Mouse (Mus musculus): ENCODE data around the gene Tiam1. TPM values are rescaled to one million over a fixed set of nuclear protein-coding genes. Genes with fewer than 3 reads are reported as not detected.
A peak's percentile ranks its signal among the peaks of the same experiment; 100 is the strongest.

Tiam1 gene
- polyA plus RNA-seq, 1 experiment from 2014 or later, result 31.5 TPM

DNA sequence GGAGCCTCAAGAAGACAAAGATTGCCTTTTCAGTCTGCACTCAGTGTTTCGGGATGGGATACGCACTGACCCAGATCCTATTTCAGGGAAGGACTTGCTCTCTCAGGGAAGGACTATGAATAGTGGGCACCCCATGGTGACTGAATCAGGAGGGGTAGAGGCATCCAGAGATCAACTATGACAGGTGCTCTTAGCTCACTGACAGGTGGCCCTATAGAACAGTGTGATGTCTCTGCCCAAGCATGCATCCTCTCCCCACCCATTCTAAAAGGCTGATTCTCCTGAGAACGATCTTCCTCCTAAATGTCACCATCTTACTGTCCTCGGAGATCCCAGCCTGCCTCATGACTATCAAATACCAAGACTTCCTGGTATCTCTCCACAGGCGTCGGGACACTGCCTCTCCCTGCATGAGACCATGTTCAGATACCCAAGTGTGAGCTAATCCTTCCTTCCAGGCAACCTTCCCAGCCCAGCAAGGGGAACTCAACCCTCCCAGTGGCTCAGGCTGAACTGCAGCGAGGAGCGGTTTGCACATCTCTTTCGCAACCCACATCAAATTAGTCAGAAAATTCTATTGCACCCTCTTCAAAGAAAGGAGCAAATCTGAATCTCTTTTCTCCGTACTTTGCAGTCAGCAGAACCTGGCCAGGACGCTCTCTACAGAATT is 163.4 kb downstream of the Tiam1 start:
- no peaks in the 10 kb centered on the region for H3K36me3 ChIP-seq (replicated peaks)
- no peak overlapping the region for H3K9ac ChIP-seq
- H3K4me1 ChIP-seq, result no peaks in the 10 kb centered on the region
- no peak overlapping the region for H3K27ac ChIP-seq
- no peak overlapping the region for H3K4me2 ChIP-seq
- 89% methylated on average over 11 of the region's 11 CpGs for WGBS
- no peaks in the 10 kb centered on the region for H3K27me3 ChIP-seq
- no peak for ATAC-seq (ENCODE audit: low FRiP score)
- H3K4me3 ChIP-seq (replicated peaks), result no peak overlapping the region
- H3K9me3 ChIP-seq, result no peaks in the 10 kb centered on the region

DNA sequence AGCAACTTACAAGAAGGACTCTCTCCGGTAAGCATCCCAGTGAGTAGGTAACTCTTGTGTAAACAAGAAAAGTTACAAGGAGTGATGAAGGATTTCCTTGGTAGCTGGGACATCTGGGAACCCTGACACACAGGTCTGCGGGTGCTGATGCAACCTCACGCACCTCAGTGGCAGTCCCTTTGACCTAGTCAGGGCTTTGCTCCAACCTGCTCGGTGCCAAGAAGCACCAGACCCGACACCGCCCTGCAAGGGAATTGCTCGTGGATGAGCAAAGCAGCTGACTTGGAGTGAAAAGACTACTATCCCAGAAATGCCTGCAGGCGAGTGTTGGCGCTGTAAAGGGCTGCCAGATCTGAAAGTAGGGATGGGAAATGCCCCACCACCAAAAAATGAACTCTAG is 168.1 kb downstream of the Tiam1 start:
- Histone ChIP-seq H3K27me3 (no peaks in the 10 kb centered on the region), H3K4me1 (no peaks in the 10 kb centered on the region), H3K27ac (no peak overlapping the region), H3K4me3 (replicated peaks) (no peak overlapping the region), H3K9ac (no peak overlapping the region), H3K36me3 (replicated peaks) (no peaks in the 10 kb centered on the region), H3K9me3 (no peaks in the 10 kb centered on the region), H3K4me2 (no peak overlapping the region)
- WGBS, result 93% methylated on average over 9 of the region's 9 CpGs
- ATAC-seq (ENCODE audit: low FRiP score), result no peak

DNA sequence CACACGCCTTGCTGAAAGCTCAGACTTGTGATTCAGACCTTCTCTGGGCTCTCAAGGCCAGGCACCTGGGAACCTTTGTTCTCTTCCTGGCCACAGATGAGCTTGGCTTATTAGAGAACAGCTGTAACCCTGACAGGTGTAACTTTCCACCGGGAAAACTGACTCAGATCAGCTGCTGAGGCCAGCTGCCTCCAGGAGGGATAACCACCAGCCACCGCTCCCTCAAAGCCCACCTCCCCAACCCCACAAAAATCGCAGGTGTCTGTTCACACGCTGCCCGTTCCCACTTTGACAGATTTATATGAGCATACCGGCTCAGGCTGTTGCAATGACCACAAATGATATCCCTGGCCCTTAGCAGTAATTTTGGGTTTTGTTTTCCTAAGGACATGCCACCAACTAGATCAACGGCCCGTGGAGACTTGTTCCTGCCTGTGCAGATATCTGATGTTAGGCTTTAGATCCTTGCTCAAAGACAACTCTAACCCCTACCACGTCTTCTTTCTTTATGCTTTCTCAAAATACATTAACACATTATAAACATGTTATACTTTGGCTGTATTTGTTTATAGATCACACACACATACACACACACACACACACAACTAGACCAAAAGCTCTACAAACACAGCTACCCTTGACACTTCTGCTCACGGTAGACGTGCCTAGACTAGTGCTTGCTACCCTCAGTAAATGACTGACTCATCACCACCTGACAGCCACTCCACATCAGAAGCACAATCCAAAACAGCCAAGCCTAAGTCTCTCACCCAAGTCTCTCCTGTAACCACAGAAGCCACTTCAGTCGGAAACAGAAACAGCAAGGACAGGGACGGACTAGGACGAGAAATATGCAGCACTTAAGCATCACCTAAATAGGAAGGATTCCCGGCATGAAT is 169.5 kb downstream of the Tiam1 start:
- H3K27me3 ChIP-seq, result no peaks in the 10 kb centered on the region
- no peaks in the 10 kb centered on the region for H3K4me1 ChIP-seq
- H3K9me3 ChIP-seq, result no peaks in the 10 kb centered on the region
- no peaks in the 10 kb centered on the region for H3K36me3 ChIP-seq (replicated peaks)
- ATAC-seq (ENCODE audit: low FRiP score), result no peak
- H3K4me3 ChIP-seq (replicated peaks), result no peak overlapping the region
- H3K9ac ChIP-seq, result no peak overlapping the region
- H3K27ac ChIP-seq, result no peak overlapping the region
- H3K4me2 ChIP-seq, result no peak overlapping the region
- 91% methylated on average over 16 of the region's 16 CpGs for WGBS

DNA sequence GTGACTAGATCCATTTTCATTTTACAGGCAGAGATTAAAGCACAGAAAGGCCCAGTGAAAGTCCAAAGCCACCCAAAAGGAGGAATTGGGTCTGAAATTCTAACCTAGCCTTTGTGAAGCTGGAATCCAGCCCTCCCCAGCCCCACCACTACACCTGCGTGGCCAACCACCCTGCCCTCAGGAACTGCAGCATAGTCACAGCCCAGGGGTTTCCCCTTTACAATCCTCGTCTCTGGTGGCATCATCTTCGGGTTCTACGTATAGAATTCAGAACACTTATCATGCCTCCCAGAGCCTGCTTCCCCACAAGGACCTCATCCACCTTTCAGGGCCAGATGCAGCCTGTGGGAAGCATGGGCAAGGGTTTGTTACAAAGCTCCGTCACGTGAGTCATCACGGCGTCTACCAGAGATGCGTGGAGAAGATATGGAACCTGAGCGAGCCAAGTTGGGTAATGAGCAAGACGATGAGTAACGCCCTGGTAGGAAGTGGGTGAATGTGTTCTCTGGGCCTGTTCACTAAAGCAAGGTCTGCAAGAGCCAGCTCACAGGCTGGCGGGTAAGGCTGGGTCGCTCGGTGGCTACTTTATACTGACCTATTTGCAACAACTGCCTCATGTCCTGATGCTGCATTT is 170.6 kb downstream of the Tiam1 start:
- Histone ChIP-seq H3K4me2 (no peak overlapping the region), H3K27ac (no peak overlapping the region), H3K4me3 (replicated peaks) (no peak overlapping the region), H3K36me3 (replicated peaks) (no peaks in the 10 kb centered on the region), H3K4me1 (0 out of 2 replicates have a peak, but pooled peaks cover 5% of the 10 kb centered on the region), H3K27me3 (no peaks in the 10 kb centered on the region), H3K9me3 (no peaks in the 10 kb centered on the region), H3K9ac (no peak overlapping the region)
- ATAC-seq (ENCODE audit: low FRiP score), result no peak
- 93% methylated on average over 15 of the region's 15 CpGs for WGBS

DNA sequence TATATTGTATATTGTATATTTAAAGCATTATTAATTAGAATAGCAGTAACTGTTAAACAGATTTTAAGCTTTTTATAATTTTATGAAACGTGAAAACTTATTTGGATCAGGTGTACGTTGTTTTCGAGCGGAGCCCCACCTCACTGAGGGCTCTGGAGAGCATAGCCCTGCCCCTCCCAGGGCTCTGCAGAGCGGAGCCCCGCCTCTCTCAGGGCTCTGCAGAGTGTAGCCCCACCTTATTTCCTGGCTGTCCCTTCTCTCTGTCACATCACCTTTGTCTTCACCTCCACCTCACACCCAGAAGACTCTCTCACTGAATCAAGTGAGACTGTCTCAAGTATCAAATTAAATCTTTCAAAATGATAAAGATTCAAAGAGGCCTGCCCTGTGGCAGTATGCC is 171.6 kb downstream of the Tiam1 start:
- H3K36me3 ChIP-seq (replicated peaks), result no peaks in the 10 kb centered on the region
- no peak overlapping the region for H3K4me2 ChIP-seq
- 88% methylated on average over 6 of the region's 6 CpGs for WGBS
- no peaks in the 10 kb centered on the region for H3K27me3 ChIP-seq
- 0 out of 2 replicates have a peak, but pooled peaks cover 5% of the 10 kb centered on the region for H3K4me1 ChIP-seq
- no peak overlapping the region for H3K4me3 ChIP-seq (replicated peaks)
- H3K27ac ChIP-seq, result no peak overlapping the region
- no peaks in the 10 kb centered on the region for H3K9me3 ChIP-seq
- H3K9ac ChIP-seq, result no peak overlapping the region
- no peak for ATAC-seq (ENCODE audit: low FRiP score)

DNA sequence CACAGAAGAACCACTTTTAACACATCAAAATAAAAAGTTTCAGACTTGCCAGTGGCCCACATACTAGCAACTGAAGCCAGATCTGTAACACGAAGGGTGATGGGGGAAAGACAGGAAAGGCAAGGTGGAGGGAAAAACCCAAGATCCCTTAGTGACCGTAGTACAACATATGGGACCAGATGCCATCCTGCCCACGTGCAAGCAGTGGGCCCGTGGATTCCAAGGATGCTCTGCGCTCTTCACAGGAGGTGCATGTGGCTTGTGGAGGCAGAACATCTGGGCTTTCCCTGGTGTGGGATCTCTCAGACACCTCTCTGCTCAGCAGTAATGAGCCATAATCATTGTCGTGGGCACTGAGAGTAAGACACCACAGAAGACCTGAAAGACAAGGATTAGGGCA is 175.5 kb downstream of the Tiam1 start:
- Histone ChIP-seq H3K4me1 (0 out of 2 replicates have a peak, but pooled peaks cover 5% of the 10 kb centered on the region), H3K4me3 (replicated peaks) (no peak overlapping the region), H3K9ac (no peak overlapping the region), H3K4me2 (no peak overlapping the region), H3K36me3 (replicated peaks) (peaks cover 5% of the 10 kb centered on the region), H3K27me3 (no peaks in the 10 kb centered on the region), H3K9me3 (peaks cover 5% of the 10 kb centered on the region; the same call in 1 of the 2 replicates), H3K27ac (no peak overlapping the region)
- WGBS, result 84% methylated on average over 6 of the region's 6 CpGs
- ATAC-seq (ENCODE audit: low FRiP score), result no peak

DNA sequence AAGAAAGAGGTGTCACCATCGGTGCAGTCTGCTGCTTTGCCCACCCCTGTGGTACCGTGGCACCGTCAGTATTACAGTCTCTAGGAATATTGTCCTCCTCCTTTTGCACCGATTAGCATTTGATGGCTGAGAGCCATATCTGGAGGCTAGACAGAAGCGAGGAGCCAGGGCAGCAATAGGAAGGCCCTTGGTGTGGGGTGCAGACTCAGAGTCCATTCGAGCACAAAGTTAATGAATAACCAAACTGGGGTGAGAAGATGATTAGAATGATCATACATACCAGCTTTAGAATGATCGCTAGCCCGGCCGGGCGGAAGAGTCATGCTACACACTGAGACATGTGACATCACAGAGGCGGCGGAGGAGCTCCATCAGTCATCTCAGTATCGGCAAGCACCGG is 180.7 kb downstream of the Tiam1 start:
- H3K36me3 ChIP-seq (replicated peaks), result peaks cover 5% of the 10 kb centered on the region
- no peak overlapping the region for H3K4me3 ChIP-seq (replicated peaks)
- no peak for ATAC-seq (ENCODE audit: low FRiP score)
- WGBS, result 93% methylated on average over 14 of the region's 14 CpGs
- H3K9me3 ChIP-seq, result peaks cover 5% of the 10 kb centered on the region; the same call in 1 of the 2 replicates
- no peak overlapping the region for H3K4me2 ChIP-seq
- H3K27me3 ChIP-seq, result peaks cover 3% of the 10 kb centered on the region; the same call in 1 of the 2 replicates
- no peak overlapping the region for H3K9ac ChIP-seq
- H3K27ac ChIP-seq, result no peak overlapping the region
- H3K4me1 ChIP-seq, result peaks cover 25% of the 10 kb centered on the region

DNA sequence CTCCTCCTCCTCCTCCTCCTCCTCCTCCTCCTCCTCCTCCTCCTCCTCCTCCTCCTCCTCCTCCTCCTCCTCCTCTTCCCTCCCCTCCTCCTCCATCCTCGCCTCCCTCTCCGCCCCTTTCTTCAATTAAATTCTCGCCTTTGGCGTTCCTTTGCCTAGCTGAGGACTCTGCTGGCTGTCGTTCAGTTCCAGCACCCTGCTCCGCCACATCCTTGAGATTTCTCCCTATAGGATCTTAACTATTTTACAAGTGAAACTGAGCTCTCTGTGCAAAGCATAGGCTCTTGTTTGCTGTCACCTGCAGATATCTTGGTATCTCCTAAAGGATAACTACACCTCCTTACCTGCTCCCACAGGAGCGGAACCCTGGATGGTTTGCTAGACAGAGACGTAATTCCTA is 182.7 kb downstream of the Tiam1 start:
- WGBS, result 24% methylated on average over 5 of the region's 8 CpGs
- H3K9me3 ChIP-seq, result peaks cover 5% of the 10 kb centered on the region; the same call in 1 of the 2 replicates

DNA sequence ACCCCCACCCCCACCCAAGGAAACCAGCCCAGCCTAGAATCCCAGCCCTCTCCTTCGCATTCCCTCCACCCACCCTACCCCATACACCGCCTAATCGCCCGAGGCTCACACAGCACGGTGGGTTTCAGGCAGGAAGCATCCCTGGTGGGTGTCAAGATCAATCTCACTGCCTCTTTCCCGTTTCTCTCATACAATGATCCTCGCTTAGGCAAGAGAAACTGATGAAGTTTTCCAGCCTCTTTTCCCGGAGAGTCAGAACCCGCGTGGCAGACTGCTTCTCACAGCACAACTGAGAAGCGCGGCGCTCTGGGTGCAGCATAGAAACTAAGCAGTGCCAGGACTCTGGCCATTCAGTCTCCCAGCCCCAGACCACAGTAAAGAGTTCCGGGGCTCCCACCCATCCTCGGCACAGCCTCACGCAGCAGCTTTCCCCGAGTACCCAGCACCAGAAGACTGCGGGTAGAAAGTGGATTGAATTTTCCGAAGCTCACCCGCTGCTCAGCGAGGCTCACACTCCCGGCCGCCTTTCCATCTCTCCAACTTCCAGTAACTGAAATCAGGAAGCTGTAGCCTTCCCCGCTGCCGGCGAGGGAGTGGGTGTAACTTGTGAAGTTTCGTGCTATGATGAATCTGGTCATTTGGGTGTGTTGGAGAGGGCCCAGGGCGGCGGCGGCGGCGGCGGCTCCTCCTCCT is 183.2 kb downstream of the Tiam1 start:
- peak overlapping the region; percentile 61 for H3K9ac ChIP-seq
- peak; percentile 77 for ATAC-seq (ENCODE audit: low FRiP score)
- H3K4me1 ChIP-seq, result peaks cover 27% of the 10 kb centered on the region
- H3K4me3 ChIP-seq (replicated peaks), result peak overlapping the region; percentile 41
- peaks cover 3% of the 10 kb centered on the region; the same call in 1 of the 2 replicates for H3K27me3 ChIP-seq
- peaks cover 5% of the 10 kb centered on the region; the same call in 1 of the 2 replicates for H3K9me3 ChIP-seq
- H3K36me3 ChIP-seq (replicated peaks), result no peaks in the 10 kb centered on the region; the same call in 1 of the 2 replicates
- WGBS, result under 1% methylated on average over 27 of the region's 33 CpGs
- peak overlapping the region; percentile 71 for H3K4me2 ChIP-seq
- H3K27ac ChIP-seq, result no peak overlapping the region

More for the DNA sequence above, 182.7 kb downstream of the Tiam1 start:
- Histone ChIP-seq H3K36me3 (replicated peaks) (peaks cover 5% of the 10 kb centered on the region), H3K27ac (no peak overlapping the region), H3K4me1 (peaks cover 27% of the 10 kb centered on the region), H3K4me2 (peak overlapping the region; percentile 71), H3K4me3 (replicated peaks) (peak overlapping the region; percentile 41), H3K9ac (peak overlapping the region; percentile 61; the same call in 1 of the 2 replicates), H3K27me3 (peaks cover 3% of the 10 kb centered on the region; the same call in 1 of the 2 replicates)
- ATAC-seq (ENCODE audit: low FRiP score), result no peak

DNA sequence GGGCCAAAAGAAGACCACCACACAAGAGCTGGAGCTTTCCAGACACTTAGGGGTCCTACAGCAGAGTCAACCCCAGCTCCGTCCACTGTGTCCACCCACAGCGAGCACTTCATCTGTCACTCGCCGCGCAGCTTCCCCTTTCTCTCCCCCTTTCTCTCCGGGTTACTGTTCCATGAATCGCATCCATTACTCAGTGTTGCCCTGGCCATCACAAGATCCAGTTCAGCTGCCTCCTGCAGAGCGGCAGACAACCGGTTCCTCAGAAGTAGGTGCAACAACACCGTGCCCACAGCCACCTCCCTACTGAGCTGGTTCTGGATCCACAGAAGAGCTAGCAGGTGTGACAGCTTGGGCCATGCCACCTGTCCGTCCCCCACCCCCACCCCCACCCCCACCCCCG is 184.6 kb downstream of the Tiam1 start:
- Histone ChIP-seq H3K4me3 (replicated peaks) (no peak overlapping the region), H3K4me1 (peaks cover 27% of the 10 kb centered on the region)

DNA sequence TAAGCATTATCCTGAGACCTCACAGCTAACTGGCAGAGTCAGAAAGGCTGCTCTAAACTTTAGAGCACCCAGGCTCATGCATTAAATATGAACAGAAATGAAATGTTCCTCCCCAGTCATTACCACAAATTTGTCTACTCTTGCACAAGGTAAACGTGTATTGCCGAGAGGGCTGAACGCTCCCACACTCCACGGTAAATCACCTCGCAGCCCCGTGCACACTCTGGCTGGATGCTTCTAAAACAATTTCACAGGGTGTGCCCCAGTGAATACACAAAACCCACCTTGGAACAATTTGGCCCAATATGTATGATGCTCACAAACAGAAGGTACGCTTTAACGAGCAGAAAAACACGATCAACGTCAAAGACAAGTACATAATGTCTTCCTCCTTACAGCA is 185.5 kb downstream of the Tiam1 start:
- Histone ChIP-seq H3K4me2 (no peak overlapping the region), H3K4me3 (replicated peaks) (no peak overlapping the region), H3K9me3 (no peaks in the 10 kb centered on the region), H3K36me3 (replicated peaks) (0 out of 2 replicates have a peak, but pooled peaks cover 4% of the 10 kb centered on the region), H3K9ac (no peak overlapping the region), H3K4me1 (peaks cover 27% of the 10 kb centered on the region), H3K27me3 (peaks cover 3% of the 10 kb centered on the region; the same call in 1 of the 2 replicates), H3K27ac (no peak overlapping the region)
- no peak for ATAC-seq (ENCODE audit: low FRiP score)
- 65% methylated on average over 10 of the region's 10 CpGs for WGBS

More for the DNA sequence above, 184.6 kb downstream of the Tiam1 start:
- WGBS, result 40% methylated on average over 12 of the region's 12 CpGs
- no peak overlapping the region for H3K9ac ChIP-seq
- H3K9me3 ChIP-seq, result no peaks in the 10 kb centered on the region
- H3K36me3 ChIP-seq (replicated peaks), result 0 out of 2 replicates have a peak, but pooled peaks cover 4% of the 10 kb centered on the region
- no peak for ATAC-seq (ENCODE audit: low FRiP score)
- H3K27ac ChIP-seq, result no peak overlapping the region
- no peak overlapping the region for H3K4me2 ChIP-seq
- H3K27me3 ChIP-seq, result peaks cover 3% of the 10 kb centered on the region; the same call in 1 of the 2 replicates

All from forebrain, embryonic 12.5 days (tissue).